Mouse (Mus musculus): ENCODE data around the gene Kif1bp.

DNA sequence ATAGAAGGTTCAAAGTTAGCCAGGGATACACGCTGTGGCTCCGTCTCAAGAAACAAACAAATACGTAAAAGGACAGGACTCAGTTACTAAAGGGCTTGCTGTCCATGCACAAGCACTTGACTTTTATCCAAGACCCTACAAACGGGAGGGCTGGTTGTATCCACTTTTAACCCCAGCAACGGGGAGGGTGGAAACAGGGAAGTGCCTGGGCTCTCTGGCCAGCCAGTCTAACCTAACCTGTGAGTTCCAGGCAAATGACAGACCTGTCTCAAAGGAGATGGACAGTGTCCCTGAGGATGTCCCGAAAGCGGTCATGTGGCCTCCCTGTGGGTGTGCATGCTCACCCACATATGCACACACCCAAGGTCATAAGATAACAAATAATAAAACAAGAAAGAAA is 76.3 kb downstream of the Kif1bp start:
- TF ChIP-seq CTCF (IDR thresholded peaks at IDR 0.05; ENCODE audit: control insufficient read depth, insufficient read depth, low read length) (no peak), POLR2A (IDR thresholded peaks at IDR 0.05; ENCODE audit: borderline replicate concordance, control insufficient read depth, low read depth, low read length) (no peak)
